Mouse (Mus musculus): ENCODE results near the gene Psmg3. TPM values are rescaled to one million over a fixed set of nuclear protein-coding genes. Genes with fewer than 3 reads are reported as not detected.

Gene Psmg3
- polyA plus RNA-seq (2016; fragmentation: Nextera tagmentation; extraction: Ambion mirVana) = 100 and 102 TPM in 2 replicates

GRCm38 (mm10) chr5:139826357-139827055 is at the start of gene Psmg3, which contains the start of gene Gm26938:
Gene Psmg3, minus strand, starts transcription at chr5:139826885.
Gene Gm26938, minus strand, starts transcription at chr5:139826407.
- Histone ChIP-seq H3K9me3 (replicated peaks) (no peaks in the 10 kb centered on the region), H3K27me3 (ENCODE audit: low read depth, poor library complexity, severe bottlenecking) (no peaks in the 10 kb centered on the region), H3K27ac (replicated peaks) (peak within 1 kb of the TSS; percentile 92), H3K4me3 (peak within 1 kb of the TSS; percentile 80), H3K36me3 (peaks cover 32% of the 10 kb centered on the region), H3K4me1 (peaks cover 21% of the 10 kb centered on the region)
- WGBS = under 1% methylated on average over 43 of the region's 43 CpGs
- DNase-seq (ENCODE audit: low spot score) = peak; percentile 91

DNA sequence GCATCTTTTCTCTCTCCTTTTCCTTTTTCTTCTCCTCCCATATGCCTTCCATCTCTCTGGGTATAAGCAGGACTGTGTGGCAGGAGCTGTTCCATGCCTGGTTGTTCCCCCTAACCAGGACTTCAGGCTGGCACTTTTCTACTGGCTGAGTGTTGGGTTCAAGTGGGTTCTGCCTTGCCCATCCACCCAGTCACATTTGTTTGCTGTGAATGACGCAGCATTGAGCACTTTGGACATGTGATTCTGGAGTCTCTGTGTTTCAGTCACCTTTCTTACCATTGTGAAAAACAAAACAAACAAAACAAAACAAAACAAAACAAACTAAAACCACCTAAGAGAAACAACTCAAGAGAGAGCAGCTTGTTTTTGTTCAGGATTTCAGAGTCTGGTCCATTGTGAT is 44.8 kb upstream of the Psmg3 start:
- peaks cover 17% of the 10 kb centered on the region for H3K4me1 ChIP-seq
- H3K27me3 ChIP-seq (ENCODE audit: low read depth, poor library complexity, severe bottlenecking) = no peaks in the 10 kb centered on the region
- DNase-seq (ENCODE audit: low spot score) = no peak
- WGBS = 79% methylated on average over 1 of the region's 1 CpGs
- H3K36me3 ChIP-seq = no peaks in the 10 kb centered on the region
- H3K27ac ChIP-seq (replicated peaks) = no peak overlapping the region
- no peaks in the 10 kb centered on the region for H3K9me3 ChIP-seq (replicated peaks)
- H3K4me3 ChIP-seq = no peak overlapping the region

DNA sequence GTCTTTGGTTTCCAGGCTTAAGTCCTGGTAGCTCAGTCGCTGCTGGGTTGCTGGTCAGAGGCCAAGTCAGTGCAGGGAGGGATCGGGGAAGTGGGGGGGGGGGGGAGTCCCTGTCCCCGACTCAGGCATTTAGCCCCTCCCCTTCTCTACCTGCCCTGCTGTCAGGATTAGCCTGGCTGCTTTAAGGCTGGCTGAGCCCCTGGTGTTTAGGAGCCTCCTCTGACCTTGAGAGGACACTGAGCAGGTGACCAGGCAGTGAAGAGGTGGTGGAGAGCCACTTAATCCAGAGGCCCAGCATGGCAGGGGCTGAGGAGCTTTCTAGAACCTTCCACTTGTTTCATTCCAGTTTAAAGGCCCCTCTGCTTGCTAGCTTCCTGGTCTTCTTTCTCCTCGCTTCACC is 44.2 kb upstream of the Psmg3 start:
- no peak overlapping the region for H3K4me3 ChIP-seq
- no peaks in the 10 kb centered on the region for H3K27me3 ChIP-seq (ENCODE audit: low read depth, poor library complexity, severe bottlenecking)
- H3K36me3 ChIP-seq = no peaks in the 10 kb centered on the region
- no peaks in the 10 kb centered on the region for H3K9me3 ChIP-seq (replicated peaks)
- H3K27ac ChIP-seq (replicated peaks) = no peak overlapping the region
- H3K4me1 ChIP-seq = peaks cover 17% of the 10 kb centered on the region
- DNase-seq (ENCODE audit: low spot score) = no peak
- 13% methylated on average over 4 of the region's 4 CpGs for WGBS

DNA sequence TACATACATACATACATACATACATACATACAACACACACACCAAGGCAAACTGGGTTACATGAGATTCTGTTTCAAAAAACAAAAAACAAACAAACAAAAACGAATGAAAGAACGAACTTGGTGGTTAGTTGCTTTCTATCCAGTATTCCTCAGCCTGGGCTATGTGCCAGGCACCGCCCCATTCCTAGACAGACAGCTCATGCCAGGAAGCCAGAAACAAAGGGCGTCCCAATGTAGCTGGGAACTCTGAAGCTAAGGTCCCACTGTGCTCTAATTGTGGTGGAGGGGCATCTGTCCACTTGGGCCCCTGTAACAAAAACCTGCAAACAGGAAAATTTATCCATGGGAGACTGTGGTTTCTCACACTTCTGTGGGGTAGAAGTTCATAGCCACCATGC is 36.1 kb upstream of the Psmg3 start:
- no peak for DNase-seq (ENCODE audit: low spot score)
- no peak overlapping the region for H3K4me3 ChIP-seq
- no peaks in the 10 kb centered on the region for H3K9me3 ChIP-seq (replicated peaks)
- WGBS = 81% methylated on average over 4 of the region's 4 CpGs
- H3K27me3 ChIP-seq (ENCODE audit: low read depth, poor library complexity, severe bottlenecking) = no peaks in the 10 kb centered on the region
- H3K27ac ChIP-seq (replicated peaks) = no peak overlapping the region
- no peaks in the 10 kb centered on the region for H3K36me3 ChIP-seq
- peaks cover 11% of the 10 kb centered on the region for H3K4me1 ChIP-seq

GRCm38 (mm10) chr5:139860328-139861104 is 33.8 kb upstream of the Psmg3 start:
- Histone ChIP-seq H3K9me3 (replicated peaks) (no peaks in the 10 kb centered on the region), H3K4me1 (peaks cover 11% of the 10 kb centered on the region), H3K27ac (replicated peaks) (peak overlapping the region; percentile 58), H3K27me3 (ENCODE audit: low read depth, poor library complexity, severe bottlenecking) (no peaks in the 10 kb centered on the region), H3K4me3 (peak overlapping the region; percentile 18; the same call in 1 of the 2 replicates), H3K36me3 (no peaks in the 10 kb centered on the region)
- no peak for DNase-seq (ENCODE audit: low spot score)
- 41% methylated on average over 15 of the region's 15 CpGs for WGBS

DNA sequence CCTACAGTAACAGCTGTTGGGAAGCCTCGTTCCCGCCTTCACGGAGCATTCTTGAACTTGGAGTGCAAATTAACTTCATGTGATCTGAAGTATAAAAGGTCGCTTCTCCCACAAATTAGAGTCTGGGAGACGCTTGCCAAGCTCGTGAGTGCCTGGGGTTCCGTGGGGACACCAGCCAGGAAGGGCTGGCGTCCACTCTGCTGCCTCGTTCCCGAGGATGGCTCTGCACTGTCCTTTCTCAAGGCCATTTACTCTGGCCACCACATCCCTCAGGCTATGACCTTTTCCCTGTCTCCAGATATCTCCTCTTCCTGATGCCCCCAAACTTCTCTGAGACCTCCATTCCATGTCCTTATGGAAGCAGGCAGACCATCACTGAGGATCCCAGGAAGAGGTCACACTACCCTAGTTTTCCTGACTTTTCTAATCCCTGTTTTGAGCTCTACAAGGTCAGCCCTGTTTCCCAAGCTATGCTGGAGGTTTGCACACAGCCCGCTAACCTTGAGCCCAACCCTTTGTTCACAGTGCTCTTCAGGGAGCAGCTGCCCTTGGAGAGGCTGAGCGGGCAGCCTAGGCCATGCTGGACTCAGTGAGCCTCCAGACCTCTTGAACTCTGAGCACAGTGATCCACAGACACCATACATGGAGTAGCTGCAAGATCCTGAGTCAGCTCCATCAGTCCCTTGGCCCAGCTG is 23.1 kb upstream of the Psmg3 start:
- Histone ChIP-seq H3K36me3 (no peaks in the 10 kb centered on the region), H3K27ac (replicated peaks) (no peak overlapping the region), H3K27me3 (ENCODE audit: low read depth, poor library complexity, severe bottlenecking) (no peaks in the 10 kb centered on the region), H3K4me3 (no peak overlapping the region), H3K4me1 (peaks cover 3% of the 10 kb centered on the region; the same call in 1 of the 2 replicates), H3K9me3 (replicated peaks) (peaks cover 8% of the 10 kb centered on the region; the same call in 1 of the 2 replicates)
- WGBS = 91% methylated on average over 12 of the region's 12 CpGs
- no peak for DNase-seq (ENCODE audit: low spot score)

DNA sequence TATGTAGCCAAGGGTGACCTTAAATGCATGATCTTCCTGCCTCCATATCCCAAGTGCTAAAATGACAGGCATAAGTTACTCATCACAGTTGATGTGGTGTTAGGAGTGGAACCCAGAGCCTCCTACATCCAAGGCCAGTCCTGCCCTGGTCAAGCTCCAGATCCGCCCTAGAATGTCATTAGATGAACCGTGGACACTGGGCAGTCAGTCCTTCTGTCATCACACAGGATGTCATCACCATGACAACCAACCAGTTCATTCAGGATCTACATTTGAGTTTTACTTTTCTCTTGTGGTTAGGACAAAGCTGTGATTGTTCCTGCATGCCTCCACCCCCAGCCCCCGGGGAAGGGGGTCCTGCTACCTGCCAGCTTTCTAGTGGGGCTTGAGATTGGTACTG is 12.5 kb upstream of the Psmg3 start:
- Histone ChIP-seq H3K9me3 (replicated peaks) (no peaks in the 10 kb centered on the region; the same call in 1 of the 2 replicates), H3K36me3 (no peaks in the 10 kb centered on the region), H3K27me3 (ENCODE audit: low read depth, poor library complexity, severe bottlenecking) (no peaks in the 10 kb centered on the region), H3K4me1 (peaks cover 6% of the 10 kb centered on the region), H3K27ac (replicated peaks) (no peak overlapping the region), H3K4me3 (no peak overlapping the region)
- 36% methylated on average over 3 of the region's 3 CpGs for WGBS
- DNase-seq (ENCODE audit: low spot score) = no peak

- no peaks in the 10 kb centered on the region for H3K36me3 ChIP-seq
- 28% methylated on average over 2 of the region's 2 CpGs for WGBS
- peaks cover 6% of the 10 kb centered on the region for H3K4me1 ChIP-seq
- DNase-seq (ENCODE audit: low spot score) = peak; percentile 72
- no peak overlapping the region for H3K27ac ChIP-seq (replicated peaks)
- H3K4me3 ChIP-seq = no peak overlapping the region
- H3K9me3 ChIP-seq (replicated peaks) = no peaks in the 10 kb centered on the region
- no peaks in the 10 kb centered on the region for H3K27me3 ChIP-seq (ENCODE audit: low read depth, poor library complexity, severe bottlenecking)
Measured at GRCm38 (mm10) chr5:139838476-139838892, 11.8 kb upstream of the Psmg3 start.

DNA sequence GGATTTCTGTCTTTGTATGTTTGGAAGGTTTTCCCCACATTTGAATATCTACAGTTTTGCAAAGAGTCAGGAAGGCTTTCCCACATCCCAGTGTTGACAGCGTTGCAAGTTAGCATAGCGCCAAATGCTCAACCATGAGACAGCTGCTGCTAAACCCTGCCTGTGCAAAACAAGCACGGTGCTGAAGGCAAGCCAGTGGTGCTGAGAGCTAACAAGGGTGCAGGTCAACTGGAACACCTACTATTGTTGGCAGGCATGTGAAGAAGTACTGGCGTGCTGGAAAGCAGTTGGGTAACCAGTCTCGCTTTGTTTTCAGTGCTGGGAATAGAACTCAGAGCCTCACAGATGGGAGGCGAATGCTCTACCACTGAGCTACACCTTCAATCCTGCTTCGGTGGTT is 9.0 kb upstream of the Psmg3 start:
- DNase-seq (ENCODE audit: low spot score) = no peak
- no peak overlapping the region for H3K4me3 ChIP-seq
- H3K27ac ChIP-seq (replicated peaks) = no peak overlapping the region
- H3K27me3 ChIP-seq (ENCODE audit: low read depth, poor library complexity, severe bottlenecking) = no peaks in the 10 kb centered on the region
- no peaks in the 10 kb centered on the region for H3K36me3 ChIP-seq
- WGBS = 84% methylated on average over 7 of the region's 7 CpGs
- H3K9me3 ChIP-seq (replicated peaks) = no peaks in the 10 kb centered on the region
- peaks cover 6% of the 10 kb centered on the region for H3K4me1 ChIP-seq

GRCm38 (mm10) chr5:139832125-139832524 is 5.4 kb upstream of the Psmg3 start:
- Histone ChIP-seq H3K9me3 (replicated peaks) (no peaks in the 10 kb centered on the region), H3K4me1 (peaks cover 2% of the 10 kb centered on the region; the same call in 1 of the 2 replicates), H3K4me3 (no peak overlapping the region), H3K27me3 (ENCODE audit: low read depth, poor library complexity, severe bottlenecking) (no peaks in the 10 kb centered on the region), H3K36me3 (no peaks in the 10 kb centered on the region), H3K27ac (replicated peaks) (no peak overlapping the region)
- 82% methylated on average over 7 of the region's 7 CpGs for WGBS
- DNase-seq (ENCODE audit: low spot score) = no peak

DNA sequence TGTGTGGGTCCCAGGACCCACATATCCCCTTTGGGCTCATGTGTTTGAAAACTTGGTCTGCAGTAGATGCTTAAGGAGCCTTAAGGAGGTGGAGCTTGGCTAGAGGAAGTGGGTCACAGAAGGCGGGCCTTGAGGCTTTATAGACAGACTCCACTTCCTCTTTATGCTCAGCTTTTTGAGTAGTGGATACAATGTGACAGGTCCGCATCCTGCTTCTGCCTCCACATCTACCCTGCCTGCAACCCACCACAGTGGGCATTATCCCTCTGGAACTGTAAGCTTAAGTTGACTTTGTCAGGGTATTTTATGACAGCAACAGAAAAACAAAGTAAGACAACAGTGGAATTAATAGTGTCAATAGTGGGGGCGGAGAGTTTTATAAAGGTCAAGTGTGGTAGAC is 4.0 kb upstream of the Psmg3 start:
- Histone ChIP-seq H3K36me3 (no peaks in the 10 kb centered on the region), H3K4me3 (no peak overlapping the region), H3K27ac (replicated peaks) (no peak overlapping the region), H3K9me3 (replicated peaks) (no peaks in the 10 kb centered on the region), H3K4me1 (peaks cover 11% of the 10 kb centered on the region), H3K27me3 (ENCODE audit: low read depth, poor library complexity, severe bottlenecking) (no peaks in the 10 kb centered on the region)
- 86% methylated on average over 3 of the region's 3 CpGs for WGBS
- DNase-seq (ENCODE audit: low spot score) = no peak

DNA sequence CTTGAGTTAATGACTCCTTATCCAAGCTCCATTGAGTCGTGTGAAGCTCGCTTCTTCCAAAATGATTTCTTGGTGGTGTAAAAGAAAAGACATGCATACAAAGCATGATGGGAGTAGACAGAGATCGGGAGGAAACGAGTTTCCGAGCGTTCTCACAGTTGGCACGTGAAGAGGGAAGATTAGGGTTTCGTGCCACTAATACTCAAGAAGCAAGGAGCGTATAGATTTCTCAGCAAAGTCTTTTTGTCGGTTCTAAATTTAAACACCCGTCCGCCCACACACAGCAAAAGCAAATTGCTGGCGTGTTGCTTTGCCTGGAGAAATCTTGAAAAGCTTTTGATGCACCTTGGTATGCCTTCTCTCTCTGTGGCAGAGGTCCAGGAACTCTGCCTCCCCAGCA is 2.7 kb upstream of the Psmg3 start:
- H3K27me3 ChIP-seq (ENCODE audit: low read depth, poor library complexity, severe bottlenecking) = no peaks in the 10 kb centered on the region
- no peak for DNase-seq (ENCODE audit: low spot score)
- no peak overlapping the region for H3K4me3 ChIP-seq
- 90% methylated on average over 13 of the region's 13 CpGs for WGBS
- H3K4me1 ChIP-seq = peaks cover 18% of the 10 kb centered on the region
- H3K36me3 ChIP-seq = peaks cover 4% of the 10 kb centered on the region
- H3K9me3 ChIP-seq (replicated peaks) = no peaks in the 10 kb centered on the region
- H3K27ac ChIP-seq (replicated peaks) = no peak overlapping the region

Data from midbrain, embryonic 10.5 days (tissue).